Mouse (Mus musculus): ENCODE measurements around the gene Apof.

Apof gene

GRCm38 (mm10) chr10:128298243-128298642, 29.8 kb downstream of the Apof start:
- no peak for DNase-seq (ENCODE audit: low read depth, low spot score)

- DNase-seq (ENCODE audit: low read depth, low spot score): no peak
Observed at GRCm38 (mm10) chr10:128298702-128299171, 30.3 kb downstream of the Apof start, which contains the start of gene Il23a. Gene Il23a (minus strand): TSS chr10:128298752.

- DNase-seq (ENCODE audit: low read depth, low spot score): no peak
Observed at GRCm38 (mm10) chr10:128302357-128302756, 33.9 kb downstream of the Apof start.

- no peak for DNase-seq (ENCODE audit: low read depth, low spot score)
Observed at GRCm38 (mm10) chr10:128302785-128303125, 34.3 kb downstream of the Apof start.

GRCm38 (mm10) chr10:128303126-128304021, 34.9 kb downstream of the Apof start, which contains the start of gene Pan2:
Gene Pan2 (plus strand): TSS chr10:128303335.
- peak; percentile 96 for DNase-seq (ENCODE audit: low read depth, low spot score)

GRCm38 (mm10) chr10:128309654-128310053, 41.2 kb downstream of the Apof start:
- DNase-seq (ENCODE audit: low read depth, low spot score): no peak

- DNase-seq (ENCODE audit: low read depth, low spot score): no peak
Observed at GRCm38 (mm10) chr10:128310177-128310576, 41.7 kb downstream of the Apof start.

GRCm38 (mm10) chr10:128310902-128311301, 42.4 kb downstream of the Apof start:
- no peak for DNase-seq (ENCODE audit: low read depth, low spot score)

GRCm38 (mm10) chr10:128315578-128315977, 47.1 kb downstream of the Apof start:
- no peak for DNase-seq (ENCODE audit: low read depth, low spot score)
